Mouse (Mus musculus): ENCODE measurements around the gene Lpin2. TPM values are rescaled to one million over a fixed set of nuclear protein-coding genes. Genes with fewer than 3 reads are reported as not detected.

Gene Lpin2
- total RNA-seq, 2 experiments from 2014 or later = 16.3 to 19.5 TPM

GRCm38 (mm10) chr17:71177336-71177735 is 5.0 kb upstream of the Lpin2 start:
- no peak for DNase-seq

- no peak for DNase-seq
These were observed 4.4 kb upstream of the Lpin2 start for GRCm38 (mm10) chr17:71177949-71178348.

GRCm38 (mm10) chr17:71178530-71179181 is 3.7 kb upstream of the Lpin2 start:
- no peak for DNase-seq

- no peak for DNase-seq
These were observed 2.6 kb upstream of the Lpin2 start for GRCm38 (mm10) chr17:71179551-71180309.

- no peak for DNase-seq
These were observed 1.8 kb upstream of the Lpin2 start for GRCm38 (mm10) chr17:71180601-71181000.

GRCm38 (mm10) chr17:71182871-71183656 is 704 bp downstream of the Lpin2 start:
- peak; percentile 94 for DNase-seq

- DNase-seq = peak; percentile 43
These were observed 1.4 kb downstream of the Lpin2 start for GRCm38 (mm10) chr17:71183657-71184261.

GRCm38 (mm10) chr17:71184356-71185111 is 2.2 kb downstream of the Lpin2 start:
- no peak for DNase-seq

- no peak for DNase-seq
These were observed 3.0 kb downstream of the Lpin2 start for GRCm38 (mm10) chr17:71185368-71185767.

- DNase-seq = no peak
These were observed 8.2 kb downstream of the Lpin2 start for GRCm38 (mm10) chr17:71190589-71190988.

- no peak for DNase-seq
These were observed 8.7 kb downstream of the Lpin2 start for GRCm38 (mm10) chr17:71191063-71191462.

GRCm38 (mm10) chr17:71191651-71192419 is 9.5 kb downstream of the Lpin2 start:
- no peak for DNase-seq

- no peak for DNase-seq
These were observed 10.7 kb downstream of the Lpin2 start for GRCm38 (mm10) chr17:71193019-71193418.

- no peak for DNase-seq
These were observed 11.1 kb downstream of the Lpin2 start for GRCm38 (mm10) chr17:71193485-71193884.

GRCm38 (mm10) chr17:71194906-71195632 is 12.7 kb downstream of the Lpin2 start:
- DNase-seq = no peak

- peak; percentile 43 for DNase-seq
These were observed 13.5 kb downstream of the Lpin2 start for GRCm38 (mm10) chr17:71195633-71196391.

GRCm38 (mm10) chr17:71196415-71196814 is 14.1 kb downstream of the Lpin2 start:
- no peak for DNase-seq

- DNase-seq = no peak
These were observed 17.0 kb downstream of the Lpin2 start for GRCm38 (mm10) chr17:71199346-71199745.

- DNase-seq = no peak
These were observed 19.8 kb downstream of the Lpin2 start for GRCm38 (mm10) chr17:71202136-71202535.

All from heart, postnatal 4 days (tissue).